Mouse (Mus musculus) liver, embryonic 14.5 days (tissue): ENCODE measurements around the gene Ehd2. TPM values are rescaled to one million over a fixed set of nuclear protein-coding genes. Genes with fewer than 3 reads are reported as not detected.

Experiments
- ATAC-seq: fragments of 200-750 bp; cut with Nextera tagmentation; 2 replicates; pipeline ENCODE4 v1.8.0; 2017; ENCODE audit warnings: moderate number of reproducible peaks, mild to moderate bottlenecking, moderate library complexity; ENCODE audit not compliant: insufficient read depth
- DNase-seq, 3 experiments: peaks; one replicate each; pipeline ENCODE4 v3.0.0-alpha.2; 2012 to 2013; ENCODE audit warnings: low read depth in 3 of 3, low spot score in 3 of 3
- H3K27ac ChIP-seq: fragments of 300-500 bp; sonication (generic); 2 replicates; pipeline ENCODE4 v1.5.1; 2014; ENCODE audit warnings: moderate library complexity, mild to moderate bottlenecking, control low read depth, inconsistent platforms
- H3K27me3 ChIP-seq: fragments of 300-500 bp; sonication (generic); 2 replicates; pipeline ENCODE4 v1.6.1; 2014; ENCODE audit warnings: mild to moderate bottlenecking, low read length, moderate library complexity; ENCODE audit not compliant: control insufficient read depth, insufficient read depth
- H3K36me3 ChIP-seq: fragments of 300-500 bp; sonication (generic); replicated peaks from 2 replicates; pipeline ENCODE4 v1.6.1; 2014; ENCODE audit warnings: low read depth; ENCODE audit not compliant: control insufficient read depth, insufficient read depth
- H3K4me1 ChIP-seq, 2 experiments: fragments of 200-500 bp in 1 of 2; fragments of 300-500 bp in 1 of 2; sonication (generic) in 1 of 2; replicated peaks; 2 replicates each; pipeline ENCODE4 v1.6.1; 2012 to 2014; ENCODE audit warnings: antibody characterized with exemption in 1 of 2, inconsistent platforms in 1 of 2, low read length in 1 of 2; ENCODE audit not compliant: control insufficient read depth in 2 of 2, insufficient read depth in 2 of 2
- H3K4me2 ChIP-seq: fragments of 300-500 bp; sonication (generic); 2 replicates; pipeline ENCODE4 v1.6.1; 2014; ENCODE audit warnings: low read depth, mild to moderate bottlenecking, control low read depth, moderate library complexity
- H3K4me3 ChIP-seq, 2 experiments: fragments of 200-500 bp in 1 of 2; fragments of 300-500 bp in 1 of 2; sonication (generic) in 1 of 2; 2 replicates each; pipeline ENCODE4 v1.5.1; 2012 to 2014; ENCODE audit warnings: low read depth in 2 of 2, low read length in 2 of 2, mild to moderate bottlenecking in 2 of 2, control low read depth in 1 of 2, inconsistent platforms in 1 of 2, moderate library complexity in 1 of 2; ENCODE audit not compliant: insufficient read depth in 1 of 2
- H3K9ac ChIP-seq: fragments of 300-500 bp; sonication (generic); replicated peaks from 2 replicates; pipeline ENCODE4 v1.6.1; 2014; ENCODE audit warnings: mild to moderate bottlenecking, control low read depth, moderate library complexity
- H3K9me3 ChIP-seq: fragments of 300-500 bp; sonication (generic); 2 replicates; pipeline ENCODE4 v1.6.1; 2016; ENCODE audit warnings: low read length, mixed read lengths; ENCODE audit not compliant: control insufficient read depth
- CTCF ChIP-seq: IDR thresholded peaks from 2 replicates; pipeline ENCODE4 v1.5.1; 2016; ENCODE audit warnings: antibody characterized with exemption, low read depth, control low read depth
- EP300 ChIP-seq: IDR thresholded peaks from 2 replicates; pipeline ENCODE4 v1.6.1; 2016; ENCODE audit warnings: antibody characterized with exemption, low read depth
- WGBS: fragments of 180-500 bp; shearing (Covaris S2); extraction: QIAGEN DNeasy Blood & Tissue Kit; methylation state at CpG from one replicate; pipeline ENCODE4 v1.1.7; 2014; ENCODE audit not compliant: insufficient replicate concordance; 5-methylcytosine and 5-hydroxymethylcytosine counted together
- polyA plus RNA-seq, 2 experiments: library from polyadenylated mRNA; depleted of rRNA in 1 of 2; stranded (reverse) in 1 of 2; unstranded in 1 of 2; fragments of >200 nt; fragmentation: Nextera tagmentation in 1 of 2; extraction: Ambion mirVana in 1 of 2; gene quantifications; 2 replicates each; pipeline versions ENCODE4 v1.2.1 to v1.2.3; 2012 to 2014

Gene Ehd2
- polyA plus RNA-seq, 2 experiments: 2.5 to 3.0 TPM

DNA sequence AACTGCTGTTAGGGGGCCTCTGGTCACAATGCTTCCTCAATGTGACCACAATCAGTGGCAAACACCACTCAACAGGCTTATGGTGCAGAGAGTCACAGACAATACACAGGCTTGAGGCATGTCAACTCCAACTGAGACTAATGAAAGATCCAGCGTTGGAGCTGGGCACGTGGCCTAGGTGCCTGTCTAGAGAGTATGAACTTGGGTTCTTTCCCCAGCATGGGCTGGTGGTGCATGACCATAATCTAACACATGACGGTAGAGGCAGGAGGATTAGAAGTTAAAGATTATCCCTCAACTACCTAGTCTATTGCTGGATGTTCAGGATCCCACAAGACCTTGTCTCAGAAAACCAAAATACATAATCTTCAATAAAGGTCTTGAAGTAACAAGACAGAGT lies 24.4 kb upstream of the Ehd2 start:
- 45% methylated on average over 3 of the region's 3 CpGs for WGBS
- TF ChIP-seq CTCF (no peak), EP300 (no peak)
- H3K9me3 ChIP-seq: no peaks in the 10 kb centered on the region
- H3K36me3 ChIP-seq: peaks cover 7% of the 10 kb centered on the region
- H3K4me2 ChIP-seq: no peak overlapping the region
- H3K27me3 ChIP-seq: no peaks in the 10 kb centered on the region
- H3K4me1 ChIP-seq: 0 out of 4 replicates have a peak, but pooled peaks cover 0 to 3% of the 10 kb centered on the region in 2 experiments
- no peak overlapping the region for H3K27ac ChIP-seq
- ATAC-seq: no peak
- no peak for DNase-seq
- no peak overlapping the region for H3K9ac ChIP-seq
- no peak overlapping the region for H3K4me3 ChIP-seq

DNA sequence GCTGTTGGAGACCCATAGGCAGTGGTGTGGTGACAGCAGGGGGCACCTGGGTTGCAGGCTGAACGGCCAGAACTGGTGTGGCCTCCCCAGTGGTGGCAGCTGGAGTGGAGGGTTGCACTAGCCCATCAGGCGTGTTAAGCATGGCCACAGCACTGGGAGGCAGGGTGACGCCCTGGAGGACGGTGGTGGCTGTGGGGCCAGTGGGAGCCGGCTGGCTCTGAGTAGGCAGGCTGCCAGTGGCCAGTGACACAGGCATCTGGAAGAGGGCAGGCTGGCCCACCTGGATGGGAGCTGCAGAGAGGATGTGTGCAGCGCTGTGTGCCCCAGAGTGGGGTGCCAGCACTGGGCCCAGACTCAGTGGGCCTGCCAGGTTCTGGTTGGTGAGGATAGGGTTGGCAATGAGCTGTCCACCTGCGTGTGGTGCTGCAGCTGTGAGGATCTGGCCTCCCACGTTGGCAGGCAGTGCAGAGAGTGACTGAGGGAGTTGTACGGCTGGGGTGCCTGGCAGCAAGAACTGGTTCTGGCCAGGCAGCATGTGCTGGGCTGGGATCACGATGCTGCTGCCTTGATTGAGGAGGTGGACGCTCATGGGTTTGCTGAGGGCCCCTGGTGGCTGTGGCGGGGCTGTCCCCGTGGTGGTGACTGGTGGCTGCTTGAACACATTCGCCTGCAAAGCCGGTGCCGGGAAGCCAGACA lies 20.4 kb upstream of the Ehd2 start:
- TF ChIP-seq EP300 (no peak), CTCF (0 out of 2 replicates have a peak, but pooled peaks have one; percentile 7)
- Histone ChIP-seq H3K9ac (no peak overlapping the region), H3K27ac (no peak overlapping the region), H3K4me2 (no peak overlapping the region), H3K36me3 (peaks cover 7% of the 10 kb centered on the region; the same call in 1 of the 2 replicates), H3K27me3 (no peaks in the 10 kb centered on the region), H3K4me3 (no peak overlapping the region), H3K9me3 (no peaks in the 10 kb centered on the region), H3K4me1 (peaks cover 0 to 1% of the 10 kb centered on the region in 2 experiments; a peak in 2 of 4 replicates)
- ATAC-seq (no peak), DNase-seq (no peak)
- 82% methylated on average over 16 of the region's 16 CpGs for WGBS

DNA sequence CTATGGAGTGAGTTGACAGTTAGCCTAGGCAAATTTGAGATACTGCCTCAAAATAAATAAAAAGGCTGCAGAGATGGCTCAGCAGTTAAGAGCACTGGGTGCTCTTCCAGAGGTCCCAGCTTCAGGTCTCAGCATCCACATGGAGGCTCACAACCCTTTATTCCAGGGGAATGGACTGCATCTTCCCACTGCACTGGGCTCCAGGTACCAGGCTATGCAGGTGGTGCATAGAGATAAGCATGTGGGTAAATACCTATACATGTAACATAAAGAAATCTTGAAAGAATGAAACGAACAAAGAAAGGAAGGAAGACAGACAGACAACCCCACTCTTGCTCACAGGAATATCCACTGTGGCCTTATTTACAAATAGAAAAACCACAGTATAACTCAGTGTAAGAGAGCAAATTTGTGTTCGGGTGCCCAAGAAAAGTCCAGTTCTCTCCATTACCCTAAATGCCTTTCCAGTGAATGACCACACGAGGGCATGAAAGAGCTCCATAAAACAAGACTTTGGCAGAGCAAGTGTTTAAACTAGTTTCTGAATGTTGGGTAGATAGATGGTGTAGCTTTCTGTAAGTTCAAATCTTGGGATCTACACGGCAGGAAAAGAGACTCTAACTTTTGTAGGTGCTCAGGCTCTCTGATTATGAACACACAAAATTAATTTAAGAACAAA lies 15.5 kb upstream of the Ehd2 start:
- WGBS: 12% methylated on average over 4 of the region's 4 CpGs
- Histone ChIP-seq H3K27ac (no peak overlapping the region), H3K4me3 (no peak overlapping the region), H3K4me2 (no peak overlapping the region), H3K4me1 (peaks cover 0 to 3% of the 10 kb centered on the region in 2 experiments; a peak in 2 of 4 replicates), H3K27me3 (no peaks in the 10 kb centered on the region), H3K9me3 (no peaks in the 10 kb centered on the region), H3K36me3 (no peaks in the 10 kb centered on the region), H3K9ac (no peak overlapping the region)
- ATAC-seq (no peak; the same call in 1 of the 2 replicates), DNase-seq (peak in 2 of 3 experiments; percentile 28 to 50)
- peak; percentile 73 for TF ChIP-seq CTCF
- 0 out of 2 replicates have a peak, but pooled peaks have one; percentile 21 for TF ChIP-seq EP300

DNA sequence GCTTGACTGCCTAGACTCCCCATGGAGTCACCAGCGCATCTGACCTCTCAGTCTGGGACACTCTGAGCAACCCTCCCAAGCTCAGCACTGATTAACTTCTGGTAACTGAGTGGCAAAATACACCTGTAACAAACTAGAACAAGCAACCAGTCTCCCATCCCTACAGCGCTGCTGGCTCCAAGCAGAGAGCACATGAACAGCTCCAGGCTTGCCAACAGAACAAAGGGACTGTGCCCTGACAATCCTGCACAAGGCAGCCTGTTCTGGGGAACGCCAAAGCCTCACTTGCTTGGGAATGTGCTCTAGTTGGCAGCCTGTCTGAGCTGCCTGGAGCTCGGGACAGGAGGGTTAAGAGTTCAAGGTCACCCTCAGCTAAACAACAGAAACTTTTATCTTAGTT lies 14.2 kb upstream of the Ehd2 start:
- peaks cover 0 to 3% of the 10 kb centered on the region in 2 experiments; a peak in 2 of 4 replicates for H3K4me1 ChIP-seq
- no peak overlapping the region for H3K27ac ChIP-seq
- H3K36me3 ChIP-seq: no peaks in the 10 kb centered on the region
- H3K4me2 ChIP-seq: no peak overlapping the region
- no peaks in the 10 kb centered on the region for H3K9me3 ChIP-seq
- no peak for TF ChIP-seq EP300
- no peak for TF ChIP-seq CTCF
- DNase-seq (no peak), ATAC-seq (no peak)
- H3K4me3 ChIP-seq: no peak overlapping the region
- H3K27me3 ChIP-seq: no peaks in the 10 kb centered on the region
- no peak overlapping the region for H3K9ac ChIP-seq
- 73% methylated on average over 4 of the region's 4 CpGs for WGBS

DNA sequence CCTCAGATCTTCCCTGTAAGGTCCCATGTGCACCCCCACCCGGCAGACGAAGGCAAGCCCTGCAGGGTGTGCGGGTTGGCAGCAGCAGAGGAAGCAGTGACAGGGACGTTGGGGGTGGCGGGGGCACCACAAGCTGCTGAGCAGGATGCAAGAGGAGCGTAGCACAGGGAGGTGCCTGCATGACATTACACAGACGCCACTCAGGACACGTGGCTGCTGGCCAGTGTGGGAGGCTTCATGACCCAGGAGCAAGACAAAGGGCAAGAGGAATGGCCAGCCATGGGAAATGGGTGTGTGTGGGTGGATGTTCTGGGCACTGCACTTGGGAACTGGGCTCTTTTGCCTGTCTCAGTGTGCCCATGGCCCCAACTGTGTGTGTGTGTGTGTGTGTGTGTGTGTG lies 12.9 kb upstream of the Ehd2 start:
- H3K4me2 ChIP-seq: no peak overlapping the region
- H3K36me3 ChIP-seq: no peaks in the 10 kb centered on the region
- 80% methylated on average over 8 of the region's 8 CpGs for WGBS
- H3K4me1 ChIP-seq: peaks cover 0 to 3% of the 10 kb centered on the region in 2 experiments; a peak in 2 of 4 replicates
- H3K4me3 ChIP-seq: no peak overlapping the region
- H3K9ac ChIP-seq: no peak overlapping the region
- H3K9me3 ChIP-seq: no peaks in the 10 kb centered on the region
- no peak overlapping the region for H3K27ac ChIP-seq
- no peak for DNase-seq
- no peak for TF ChIP-seq CTCF
- no peak for TF ChIP-seq EP300
- H3K27me3 ChIP-seq: no peaks in the 10 kb centered on the region
- ATAC-seq: no peak
